Mouse (Mus musculus) cerebellum, postnatal 4 days (tissue): Measurements from ENCODE around the gene Ercc4.

Experiments
- DNase-seq, 2 experiments: peaks; one replicate each; pipeline ENCODE4 v3.0.0; 2022; ENCODE audit warnings: low spot score in 2 of 2, mixed read lengths in 1 of 2

Gene Ercc4

GRCm38 (mm10) chr16:13147810-13148555 is 38.5 kb downstream of the Ercc4 start:
- DNase-seq, result no peak

- no peak for DNase-seq
These were observed 40.5 kb downstream of the Ercc4 start for GRCm38 (mm10) chr16:13149950-13150349.

GRCm38 (mm10) chr16:13150790-13151189 is 41.3 kb downstream of the Ercc4 start:
- DNase-seq, result no peak

- DNase-seq, result no peak
These were observed 43.0 kb downstream of the Ercc4 start for GRCm38 (mm10) chr16:13152475-13152874.

GRCm38 (mm10) chr16:13153215-13153614 is 43.7 kb downstream of the Ercc4 start:
- DNase-seq, result no peak

- DNase-seq, result no peak
These were observed 44.9 kb downstream of the Ercc4 start for GRCm38 (mm10) chr16:13154352-13154751.

- no peak for DNase-seq
These were observed 47.8 kb downstream of the Ercc4 start for GRCm38 (mm10) chr16:13157314-13157713.

GRCm38 (mm10) chr16:13158153-13158670 is 48.7 kb downstream of the Ercc4 start:
- DNase-seq, result no peak

GRCm38 (mm10) chr16:13158906-13159889 is 49.7 kb downstream of the Ercc4 start:
- DNase-seq, result no peak

GRCm38 (mm10) chr16:13159927-13160644 is 50.6 kb downstream of the Ercc4 start:
- peak; percentile 89 to 95 for DNase-seq

GRCm38 (mm10) chr16:13161516-13161915 is 52.0 kb downstream of the Ercc4 start:
- DNase-seq, result no peak

GRCm38 (mm10) chr16:13167731-13168130 is 58.2 kb downstream of the Ercc4 start:
- no peak for DNase-seq

- no peak for DNase-seq
These were observed 63.7 kb downstream of the Ercc4 start for GRCm38 (mm10) chr16:13173055-13173742.

GRCm38 (mm10) chr16:13182526-13182925 is 73.0 kb downstream of the Ercc4 start:
- DNase-seq, result no peak

GRCm38 (mm10) chr16:13183182-13183742 is 73.8 kb downstream of the Ercc4 start:
- DNase-seq, result no peak

GRCm38 (mm10) chr16:13184381-13184780 is 74.9 kb downstream of the Ercc4 start:
- DNase-seq, result no peak

GRCm38 (mm10) chr16:13189430-13190107 is 80.1 kb downstream of the Ercc4 start:
- DNase-seq, result no peak

- no peak for DNase-seq
These were observed 81.0 kb downstream of the Ercc4 start for GRCm38 (mm10) chr16:13190471-13190870.

GRCm38 (mm10) chr16:13191166-13191565 is 81.7 kb downstream of the Ercc4 start:
- no peak for DNase-seq

GRCm38 (mm10) chr16:13193663-13194071 is 84.2 kb downstream of the Ercc4 start:
- DNase-seq, result no peak
